Mouse (Mus musculus) central nervous system, embryonic 11.5 days (tissue): ENCODE results near the gene Akap13. TPM values are rescaled to one million over a fixed set of nuclear protein-coding genes. Genes with fewer than 3 reads are reported as not detected.

Experiments
- polyA plus RNA-seq: library from polyadenylated mRNA; depleted of rRNA; stranded (reverse); fragments of >200 nt; gene quantifications from 2 replicates; pipeline ENCODE4 v1.2.3, GENCODE M21; 2012; rRNA removed

Akap13 gene
- 14.1 and 15.5 TPM in 2 replicates for polyA plus RNA-seq

DNA sequence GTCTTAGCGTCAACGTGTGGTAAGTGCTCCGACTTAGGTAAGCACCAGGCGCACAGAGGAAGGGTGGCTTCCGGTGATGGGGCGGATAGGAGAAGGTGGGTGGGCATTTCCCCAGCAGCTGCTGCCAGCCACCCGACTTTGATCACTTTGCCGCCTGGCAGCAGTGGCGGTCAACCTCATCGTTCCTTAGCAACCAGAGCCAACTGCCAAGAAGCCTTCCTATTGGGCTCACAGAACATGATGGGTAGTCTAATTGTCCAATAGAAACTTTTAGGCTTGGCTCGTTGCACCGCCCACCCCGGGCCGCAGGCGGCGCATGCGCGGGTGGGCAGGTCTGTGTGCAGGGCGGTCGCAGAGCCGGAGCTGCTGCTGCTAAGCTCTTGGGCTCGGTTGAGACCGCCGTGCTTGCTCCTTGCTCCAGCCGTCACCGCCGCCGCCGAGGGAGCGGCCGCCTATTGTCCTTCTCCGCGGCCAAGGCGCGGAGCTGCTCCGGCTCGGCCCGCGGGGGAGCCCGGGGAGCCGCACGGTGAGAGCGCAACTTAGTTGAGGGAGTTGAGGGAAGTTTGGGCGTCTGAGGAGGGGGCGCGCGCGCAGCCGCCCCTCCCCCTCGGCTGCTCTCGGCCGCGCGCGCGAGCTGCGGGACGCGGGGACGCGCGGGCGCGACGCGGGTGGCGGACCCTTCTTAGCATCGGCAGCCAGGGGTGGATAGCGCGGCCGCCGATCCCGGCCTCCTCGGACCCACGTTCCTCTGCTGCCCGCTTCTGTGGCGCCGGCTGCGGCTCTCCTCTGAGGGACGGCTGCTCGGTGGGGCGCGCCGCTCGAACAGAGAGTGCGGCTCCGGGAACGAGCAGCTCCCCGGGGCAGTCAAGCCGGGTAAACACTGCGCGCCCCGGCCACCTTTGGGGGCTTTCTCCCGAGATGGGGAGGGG, at the start of gene Akap13:
Gene Akap13, plus strand, starts transcription at position 312 of the 929 bp plus-strand sequence.

Other genes starting within 250 kb of the Akap13 start
- gene Sv2b, start 146.3 kb upstream of the Akap13 start, polyA plus RNA-seq: 0.89 and 1.3 TPM in 2 replicates